Mouse (Mus musculus) forebrain, postnatal 0 days (tissue): ENCODE data around the gene Sgk1. TPM values are rescaled to one million over a fixed set of nuclear protein-coding genes. Genes with fewer than 3 reads are reported as not detected.

Source experiments
- ATAC-seq: fragments of 200-750 bp; cut with Nextera tagmentation; 2 replicates; pipeline ENCODE4 v1.8.0; 2017; ENCODE audit warnings: mild to moderate bottlenecking, moderate library complexity
- DNase-seq: peaks from one replicate; pipeline ENCODE4 v3.0.0-alpha.2; 2015
- H3K27ac ChIP-seq: fragments of 300-500 bp; sonication (generic); 2 replicates; pipeline ENCODE4 v1.5.1; 2014; ENCODE audit warnings: low read depth, mild to moderate bottlenecking, antibody characterized with exemption, low read length, moderate library complexity, mixed read lengths
- H3K27me3 ChIP-seq: fragments of 300-500 bp; sonication (generic); 2 replicates; pipeline ENCODE4 v1.6.1; 2014; ENCODE audit warnings: mild to moderate bottlenecking, low read length, mixed read lengths; ENCODE audit not compliant: insufficient read depth
- H3K36me3 ChIP-seq: fragments of 300-500 bp; sonication (generic); 2 replicates; pipeline ENCODE4 v1.6.1; 2014; ENCODE audit warnings: mild to moderate bottlenecking, moderate library complexity; ENCODE audit not compliant: insufficient read depth
- H3K4me1 ChIP-seq: fragments of 300-500 bp; sonication (generic); 2 replicates; pipeline ENCODE4 v1.6.1; 2014; ENCODE audit warnings: antibody characterized with exemption; ENCODE audit not compliant: insufficient read depth
- H3K4me2 ChIP-seq: fragments of 300-500 bp; sonication (generic); 2 replicates; pipeline ENCODE4 v1.6.1; 2014; ENCODE audit warnings: low read depth, mild to moderate bottlenecking, moderate library complexity
- H3K4me3 ChIP-seq: fragments of 300-500 bp; sonication (generic); 2 replicates; pipeline ENCODE4 v1.5.1; 2014; ENCODE audit warnings: low read depth, low read length, mixed read lengths
- H3K9ac ChIP-seq: fragments of 300-500 bp; sonication (generic); 2 replicates; pipeline ENCODE4 v1.6.1; 2014; ENCODE audit warnings: mild to moderate bottlenecking
- H3K9me3 ChIP-seq: fragments of 300-500 bp; sonication (generic); 2 replicates; pipeline ENCODE4 v1.6.1; 2016; ENCODE audit warnings: low read length
- CTCF ChIP-seq: sonication (generic); IDR thresholded peaks from 2 replicates; pipeline ENCODE4 v1.5.1; 2016; ENCODE audit warnings: antibody characterized with exemption, control low read depth, low read depth
- WGBS: fragments of 180-500 bp; shearing (Covaris S2); extraction: QIAGEN DNeasy Blood & Tissue Kit; methylation state at CpG from one replicate; pipeline ENCODE4 v1.1.7; 2014; 5-methylcytosine and 5-hydroxymethylcytosine counted together
- polyA plus RNA-seq: library from polyadenylated mRNA; unstranded; fragments of >200 nt; fragmentation: Nextera tagmentation; extraction: Ambion mirVana; gene quantifications from 2 replicates; pipeline ENCODE4 v1.2.1, GENCODE M21; 2015
- total RNA-seq: library from RNA; depleted of rRNA; stranded (reverse); fragments of >200 nt; gene quantifications from 2 replicates; pipeline ENCODE4 v1.2.3, GENCODE M21; 2014

Gene Sgk1
- total and polyA plus RNA-seq, 2 experiments from 2014 or later = 62.8 to 97.5 TPM

- Histone ChIP-seq H3K4me1 (peaks cover 12% of the 10 kb centered on the region; the same call in 1 of the 2 replicates), H3K27ac (peak overlapping the region; percentile 76), H3K36me3 (peaks cover 24% of the 10 kb centered on the region), H3K4me3 (peak overlapping the region; percentile 60), H3K9ac (peak overlapping the region; percentile 66), H3K27me3 (peaks cover 5% of the 10 kb centered on the region; the same call in 1 of the 2 replicates), H3K9me3 (no peaks in the 10 kb centered on the region), H3K4me2 (peak overlapping the region; percentile 99)
- ATAC-seq (peak; percentile 49), DNase-seq (no peak)
- TF ChIP-seq CTCF = no peak
- under 1% methylated on average over 60 of the region's 60 CpGs for WGBS
These were observed 111.8 kb downstream of the Sgk1 start for GRCm38 (mm10) chr10:21993515-21994373.

GRCm38 (mm10) chr10:21994431-21994914 lies 112.5 kb downstream of the Sgk1 start:
- Histone ChIP-seq H3K9ac (peak overlapping the region; percentile 66), H3K9me3 (no peaks in the 10 kb centered on the region), H3K27ac (peak overlapping the region; percentile 76), H3K36me3 (peaks cover 28% of the 10 kb centered on the region), H3K27me3 (peaks cover 5% of the 10 kb centered on the region; the same call in 1 of the 2 replicates), H3K4me1 (peaks cover 12% of the 10 kb centered on the region; the same call in 1 of the 2 replicates), H3K4me2 (peak overlapping the region; percentile 99), H3K4me3 (peak overlapping the region; percentile 60)
- peak; percentile 90 for DNase-seq
- 0% methylated on average over 36 of the region's 40 CpGs for WGBS
- no peak for TF ChIP-seq CTCF
- peak; percentile 95 for ATAC-seq

- TF ChIP-seq CTCF = peak; percentile 73
- H3K27me3 ChIP-seq = peaks cover 5% of the 10 kb centered on the region; the same call in 1 of the 2 replicates
- H3K4me3 ChIP-seq = peak overlapping the region; percentile 60
- no peak overlapping the region; the same call in 1 of the 2 replicates for H3K9ac ChIP-seq
- peaks cover 28% of the 10 kb centered on the region for H3K36me3 ChIP-seq
- peak; percentile 85 for DNase-seq
- peaks cover 12% of the 10 kb centered on the region; the same call in 1 of the 2 replicates for H3K4me1 ChIP-seq
- no peak overlapping the region for H3K27ac ChIP-seq
- H3K9me3 ChIP-seq = no peaks in the 10 kb centered on the region
- WGBS = 8% methylated on average over 12 of the region's 12 CpGs
- ATAC-seq = no peak
- H3K4me2 ChIP-seq = peak overlapping the region; percentile 99
These were observed 113.2 kb downstream of the Sgk1 start for GRCm38 (mm10) chr10:21995221-21995620.

GRCm38 (mm10) chr10:21995661-21996308 lies 113.8 kb downstream of the Sgk1 start:
- ATAC-seq (no peak), DNase-seq (peak; percentile 79)
- Histone ChIP-seq H3K9me3 (no peaks in the 10 kb centered on the region), H3K27ac (no peak overlapping the region), H3K4me3 (peak overlapping the region; percentile 60), H3K9ac (no peak overlapping the region), H3K36me3 (peaks cover 28% of the 10 kb centered on the region), H3K4me1 (peaks cover 12% of the 10 kb centered on the region; the same call in 1 of the 2 replicates), H3K4me2 (peak overlapping the region; percentile 99), H3K27me3 (peaks cover 5% of the 10 kb centered on the region; the same call in 1 of the 2 replicates)
- 59% methylated on average over 11 of the region's 11 CpGs for WGBS
- TF ChIP-seq CTCF = peak; percentile 81

- Histone ChIP-seq H3K4me1 (peaks cover 12% of the 10 kb centered on the region; the same call in 1 of the 2 replicates), H3K27me3 (peaks cover 5% of the 10 kb centered on the region; the same call in 1 of the 2 replicates), H3K27ac (no peak overlapping the region), H3K36me3 (peaks cover 28% of the 10 kb centered on the region), H3K9me3 (no peaks in the 10 kb centered on the region), H3K9ac (0 out of 2 replicates have a peak overlapping the region, but pooled peaks have one; percentile 25), H3K4me2 (peak overlapping the region; percentile 99; the same call in 1 of the 2 replicates), H3K4me3 (no peak overlapping the region)
- 92% methylated on average over 14 of the region's 14 CpGs for WGBS
- TF ChIP-seq CTCF = no peak
- ATAC-seq = no peak
- DNase-seq = no peak
These were observed 114.9 kb downstream of the Sgk1 start for GRCm38 (mm10) chr10:21996660-21997447.

GRCm38 (mm10) chr10:21997550-21998204 lies 115.7 kb downstream of the Sgk1 start:
- ATAC-seq = no peak
- Histone ChIP-seq H3K4me1 (peaks cover 8% of the 10 kb centered on the region; the same call in 1 of the 2 replicates), H3K4me3 (no peak overlapping the region), H3K36me3 (peaks cover 28% of the 10 kb centered on the region), H3K4me2 (no peak overlapping the region), H3K27ac (no peak overlapping the region), H3K9me3 (no peaks in the 10 kb centered on the region), H3K9ac (no peak overlapping the region), H3K27me3 (no peaks in the 10 kb centered on the region)
- TF ChIP-seq CTCF = no peak
- no peak for DNase-seq
- WGBS = 85% methylated on average over 12 of the region's 12 CpGs
